Mouse (Mus musculus) ES-E14 (cell line): ENCODE data around the gene Mpp4.

Experiments used
- CHD2 ChIP-seq: IDR thresholded peaks from 2 replicates; pipeline ENCODE4 v1.6.1; 2014; ENCODE audit warnings: mild to moderate bottlenecking, low read depth, low read length, inconsistent platforms
- HCFC1 ChIP-seq: IDR thresholded peaks from 2 replicates; pipeline ENCODE4 v1.6.1; 2012; ENCODE audit warnings: low read length, inconsistent platforms, borderline replicate concordance; ENCODE audit not compliant: insufficient read depth
- ZC3H11A ChIP-seq: IDR thresholded peaks from 2 replicates; pipeline ENCODE4 v1.6.1; 2012; ENCODE audit warnings: low read depth, mild to moderate bottlenecking, inconsistent platforms, low read length, borderline replicate concordance
- ZNF384 ChIP-seq: IDR thresholded peaks from 2 replicates; pipeline ENCODE4 v1.6.1; 2012; ENCODE audit warnings: low read depth, low read length, inconsistent platforms

DNA sequence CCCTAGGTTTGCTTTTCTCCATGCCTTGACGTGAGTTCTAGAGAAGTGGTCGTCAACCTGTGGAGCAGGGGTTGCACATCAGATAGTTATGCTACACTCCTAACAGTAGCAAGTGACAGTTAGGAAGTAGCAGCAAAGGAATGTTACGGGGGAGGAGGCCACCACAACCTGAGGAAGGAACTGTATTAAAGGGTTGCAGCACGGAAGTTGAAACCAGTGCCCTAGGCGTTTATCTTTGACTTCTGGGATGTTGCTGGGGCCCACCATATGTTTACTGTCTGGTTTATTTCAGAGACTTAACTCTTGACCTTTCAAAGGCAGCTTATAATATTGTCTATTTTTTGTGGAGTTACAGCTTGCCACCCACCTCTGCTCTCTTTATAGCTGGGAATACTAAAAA lies 8.7 kb upstream of the Mpp4 start:
- no peak for TF ChIP-seq HCFC1
- TF ChIP-seq ZC3H11A = no peak
- no peak for TF ChIP-seq CHD2
- TF ChIP-seq ZNF384 = no peak
